Mouse (Mus musculus): ENCODE data around the gene Ttc25. TPM values are rescaled to one million over a fixed set of nuclear protein-coding genes. Genes with fewer than 3 reads are reported as not detected.
A peak's percentile ranks its signal among the peaks of the same experiment; 100 is the strongest.

The Ttc25 gene
- polyA plus RNA-seq (2012; fragmentation: generic; extraction: Trizol): 0.71 TPM

DNA sequence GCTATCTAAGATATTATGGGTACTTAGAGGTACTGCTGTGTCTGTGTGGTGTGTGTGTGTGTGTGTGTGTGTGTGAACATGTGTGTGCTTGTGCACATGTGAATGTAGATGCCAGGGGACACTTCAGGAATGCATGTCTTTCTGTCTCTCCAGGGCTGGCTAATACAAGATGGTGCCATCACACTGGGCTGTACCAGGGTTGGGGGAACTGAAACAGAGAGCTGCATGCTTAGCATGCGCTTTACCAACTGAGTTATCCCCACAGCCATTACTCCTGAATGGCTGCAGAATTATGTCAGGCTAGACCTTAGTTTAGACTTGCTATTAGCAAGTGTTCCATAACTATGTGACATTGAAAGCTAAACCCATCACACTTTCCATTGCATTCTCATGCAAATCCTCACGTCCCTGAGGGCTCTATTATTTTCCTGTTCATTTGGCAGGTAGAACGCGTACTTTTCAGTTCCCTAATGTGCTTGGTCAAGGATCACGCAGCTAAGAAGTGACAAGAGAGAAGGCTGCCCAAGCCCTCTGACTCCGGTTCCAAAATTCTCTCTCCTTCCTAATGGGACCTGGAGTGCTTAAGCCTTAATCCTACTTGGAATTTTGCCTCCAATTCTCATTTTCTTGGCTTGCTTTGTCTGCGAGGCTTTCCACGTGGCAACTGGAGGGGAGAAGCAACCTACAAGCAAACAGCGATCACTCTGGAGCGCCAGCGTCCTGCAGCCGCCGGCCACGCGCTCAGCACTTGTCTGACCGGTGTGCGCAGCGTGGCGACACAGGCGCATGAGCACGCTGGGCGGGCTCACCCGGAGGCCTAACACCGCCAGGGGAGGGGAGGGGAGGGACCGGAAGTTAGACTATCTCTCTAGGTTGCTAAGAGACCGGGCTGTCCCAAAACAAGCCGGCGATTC lies at the start of gene Ttc25:
Gene Ttc25, plus strand, starts transcription at position 776 of the 914 bp plus-strand sequence.
- no peak within 1 kb of the TSS for H3ac ChIP-seq (ENCODE audit: control insufficient read depth, insufficient read length)
- TF ChIP-seq POLR2AphosphoS2 (IDR thresholded peaks at IDR 0.05; ENCODE audit: insufficient read length, low read depth) (peak; percentile 97), SRF (IDR thresholded peaks at IDR 0.05; ENCODE audit: control insufficient read depth, insufficient read length, low read depth) (no peak), E2F4 (IDR thresholded peaks at IDR 0.05; ENCODE audit: insufficient read depth) (no peak), REST (IDR thresholded peaks at IDR 0.05; ENCODE audit: insufficient read depth, insufficient read length) (no peak), MYOG (IDR thresholded peaks at IDR 0.05; ENCODE audit: control insufficient read depth in 1 of 3, insufficient read depth in 1 of 3, insufficient read length in 2 of 3, low read depth in 2 of 3) (peak in 1 of 3 experiments; percentile 53), TCF3 (IDR thresholded peaks at IDR 0.05; ENCODE audit: insufficient read length, low read depth) (no peak), POLR2A (IDR thresholded peaks at IDR 0.05; ENCODE audit: insufficient read length, low read depth) (peak; percentile 99), TCF12 (IDR thresholded peaks at IDR 0.05; ENCODE audit: insufficient read depth, poor library complexity, severe bottlenecking) (no peak), MYOD1 (IDR thresholded peaks at IDR 0.05; ENCODE audit: control insufficient read depth in 1 of 3, insufficient read length in 2 of 3, low read depth in 2 of 3) (peak in 1 of 3 experiments; percentile 24), MAX (IDR thresholded peaks at IDR 0.05; ENCODE audit: low read depth) (peak; percentile 47), CEBPB (IDR thresholded peaks at IDR 0.05; ENCODE audit: insufficient read depth, poor library complexity, severe bottlenecking) (no peak), USF1 (IDR thresholded peaks at IDR 0.05; ENCODE audit: low read depth) (no peak)

DNA sequence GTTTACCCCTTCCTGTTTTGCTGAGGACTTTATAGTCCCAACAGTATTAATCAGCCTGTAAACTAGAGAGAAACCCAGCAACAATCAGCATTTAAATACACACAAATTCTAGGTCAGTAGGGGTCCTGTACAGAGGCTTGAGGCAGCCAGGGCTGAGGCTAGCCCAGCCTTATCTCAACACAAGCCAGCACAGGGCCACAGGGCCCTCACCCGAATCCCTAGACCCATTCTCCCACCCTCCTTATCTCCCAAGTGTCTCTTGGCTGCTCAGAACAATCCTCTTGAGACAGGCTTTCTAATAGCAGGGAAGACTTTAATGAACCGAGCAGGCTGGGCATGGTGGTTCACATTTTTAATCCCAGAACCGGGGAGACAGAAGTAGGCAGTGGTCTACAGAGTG lies 45.2 kb upstream of the Ttc25 start:
- TF ChIP-seq REST (IDR thresholded peaks at IDR 0.05; ENCODE audit: insufficient read depth, insufficient read length) (no peak), CEBPB (IDR thresholded peaks at IDR 0.05; ENCODE audit: insufficient read depth, poor library complexity, severe bottlenecking) (no peak), MAX (IDR thresholded peaks at IDR 0.05; ENCODE audit: low read depth) (no peak), SRF (IDR thresholded peaks at IDR 0.05; ENCODE audit: control insufficient read depth, insufficient read length, low read depth) (no peak), POLR2AphosphoS2 (IDR thresholded peaks at IDR 0.05; ENCODE audit: insufficient read length, low read depth) (no peak), TCF3 (IDR thresholded peaks at IDR 0.05; ENCODE audit: insufficient read length, low read depth) (no peak), POLR2A (IDR thresholded peaks at IDR 0.05; ENCODE audit: insufficient read length, low read depth) (no peak)
- Histone ChIP-seq H3K36me3 (ENCODE audit: control insufficient read depth, insufficient read depth) (peaks cover 53% of the 10 kb centered on the region), H3K4me3 (no peak overlapping the region), H3ac (ENCODE audit: control insufficient read depth, insufficient read length) (no peak overlapping the region), H3K79me2 (ENCODE audit: control insufficient read depth, insufficient read depth) (no peaks in the 10 kb centered on the region), H3K4me2 (ENCODE audit: low read depth) (no peak overlapping the region), H3K27me3 (ENCODE audit: control insufficient read depth, insufficient read depth, insufficient read length) (no peaks in the 10 kb centered on the region)

More for the DNA sequence above, at the start of gene Ttc25:
- no peaks in the 10 kb centered on the region for H3K36me3 ChIP-seq (ENCODE audit: control insufficient read depth, insufficient read depth)
- H3K4me3 ChIP-seq: peak within 1 kb of the TSS; percentile 24
- H3K79me2 ChIP-seq (ENCODE audit: control insufficient read depth, insufficient read depth): no peaks in the 10 kb centered on the region
- H3K27me3 ChIP-seq (ENCODE audit: control insufficient read depth, insufficient read depth, insufficient read length): peaks cover 21% of the 10 kb centered on the region
- H3K4me2 ChIP-seq (ENCODE audit: low read depth): peak within 1 kb of the TSS; percentile 94

DNA sequence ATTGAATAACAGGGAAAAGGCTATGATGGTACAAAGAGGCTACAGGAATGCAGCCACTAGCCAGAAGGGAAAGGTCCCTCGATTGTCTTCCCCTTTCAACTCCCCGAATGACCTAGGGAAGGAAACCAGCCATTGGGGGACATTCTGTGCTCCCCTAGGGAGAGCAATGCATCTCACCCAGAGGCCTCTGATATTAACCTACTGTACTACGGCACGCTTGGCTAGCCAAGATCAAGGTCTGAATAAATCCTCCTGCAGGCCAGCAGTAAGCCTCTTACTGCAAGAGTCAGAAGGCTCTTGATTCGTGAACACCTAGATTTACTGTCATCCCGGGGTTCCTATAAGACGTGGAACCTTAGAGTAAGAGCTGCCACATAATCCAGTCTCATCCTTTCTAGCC lies 44.8 kb upstream of the Ttc25 start:
- TF ChIP-seq MYOD1 (IDR thresholded peaks at IDR 0.05; ENCODE audit: control insufficient read depth in 1 of 3, insufficient read length in 2 of 3, low read depth in 2 of 3): no peak
- no peak for TF ChIP-seq POLR2A (IDR thresholded peaks at IDR 0.05; ENCODE audit: insufficient read length, low read depth)
- TF ChIP-seq TCF12 (IDR thresholded peaks at IDR 0.05; ENCODE audit: insufficient read depth, poor library complexity, severe bottlenecking): no peak
- TF ChIP-seq USF1 (IDR thresholded peaks at IDR 0.05; ENCODE audit: low read depth): no peak
- TF ChIP-seq MYOG (IDR thresholded peaks at IDR 0.05; ENCODE audit: control insufficient read depth in 1 of 3, insufficient read depth in 1 of 3, insufficient read length in 2 of 3, low read depth in 2 of 3): no peak
- Histone ChIP-seq H3ac (ENCODE audit: control insufficient read depth, insufficient read length) (no peak overlapping the region), H3K4me3 (no peak overlapping the region), H3K36me3 (ENCODE audit: control insufficient read depth, insufficient read depth) (peaks cover 55% of the 10 kb centered on the region), H3K4me2 (ENCODE audit: low read depth) (no peak overlapping the region), H3K79me2 (ENCODE audit: control insufficient read depth, insufficient read depth) (no peaks in the 10 kb centered on the region), H3K27me3 (ENCODE audit: control insufficient read depth, insufficient read depth, insufficient read length) (no peaks in the 10 kb centered on the region)

DNA sequence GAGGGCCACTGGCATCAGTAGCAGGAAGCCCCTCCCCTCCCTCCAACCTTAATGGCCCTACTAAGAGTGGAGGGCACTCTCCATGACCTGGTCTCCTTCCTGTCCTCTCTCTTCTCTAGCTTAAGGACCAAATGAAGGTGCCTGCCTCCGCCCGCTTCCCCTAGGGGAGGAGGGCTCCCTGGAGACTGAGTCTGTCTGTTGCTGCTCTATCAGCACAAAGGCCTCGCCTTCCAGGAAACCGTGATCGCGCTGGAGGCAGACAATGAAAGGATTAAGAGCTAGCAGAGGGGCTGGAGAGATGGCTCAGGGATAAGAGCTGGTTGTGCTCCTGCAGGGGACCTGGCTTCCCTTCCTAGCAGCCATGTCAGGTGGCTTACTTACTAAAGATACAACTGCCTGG lies 44.1 kb upstream of the Ttc25 start:
- Histone ChIP-seq H3ac (ENCODE audit: control insufficient read depth, insufficient read length) (no peak overlapping the region), H3K36me3 (ENCODE audit: control insufficient read depth, insufficient read depth) (peaks cover 54% of the 10 kb centered on the region), H3K79me2 (ENCODE audit: control insufficient read depth, insufficient read depth) (no peaks in the 10 kb centered on the region), H3K27me3 (ENCODE audit: control insufficient read depth, insufficient read depth, insufficient read length) (no peaks in the 10 kb centered on the region), H3K4me3 (no peak overlapping the region), H3K4me2 (ENCODE audit: low read depth) (no peak overlapping the region)
- TF ChIP-seq REST (IDR thresholded peaks at IDR 0.05; ENCODE audit: insufficient read depth, insufficient read length) (no peak), TCF3 (IDR thresholded peaks at IDR 0.05; ENCODE audit: insufficient read length, low read depth) (no peak), POLR2AphosphoS2 (IDR thresholded peaks at IDR 0.05; ENCODE audit: insufficient read length, low read depth) (no peak), MYOG (IDR thresholded peaks at IDR 0.05; ENCODE audit: control insufficient read depth in 1 of 3, insufficient read depth in 1 of 3, insufficient read length in 2 of 3, low read depth in 2 of 3) (no peak), POLR2A (IDR thresholded peaks at IDR 0.05; ENCODE audit: insufficient read length, low read depth) (no peak), SRF (IDR thresholded peaks at IDR 0.05; ENCODE audit: control insufficient read depth, insufficient read length, low read depth) (no peak), E2F4 (IDR thresholded peaks at IDR 0.05; ENCODE audit: insufficient read depth) (no peak), USF1 (IDR thresholded peaks at IDR 0.05; ENCODE audit: low read depth) (no peak), CEBPB (IDR thresholded peaks at IDR 0.05; ENCODE audit: insufficient read depth, poor library complexity, severe bottlenecking) (no peak), MYOD1 (IDR thresholded peaks at IDR 0.05; ENCODE audit: control insufficient read depth in 1 of 3, insufficient read length in 2 of 3, low read depth in 2 of 3) (no peak), MAX (IDR thresholded peaks at IDR 0.05; ENCODE audit: low read depth) (no peak), TCF12 (IDR thresholded peaks at IDR 0.05; ENCODE audit: insufficient read depth, poor library complexity, severe bottlenecking) (no peak)
